Mouse (Mus musculus): Measurements from ENCODE around the gene Tmem19. TPM values are rescaled to one million over a fixed set of nuclear protein-coding genes. Genes with fewer than 3 reads are reported as not detected.

Gene Tmem19
- polyA plus RNA-seq, 1 experiment from 2014 or later = 35.8 TPM

DNA sequence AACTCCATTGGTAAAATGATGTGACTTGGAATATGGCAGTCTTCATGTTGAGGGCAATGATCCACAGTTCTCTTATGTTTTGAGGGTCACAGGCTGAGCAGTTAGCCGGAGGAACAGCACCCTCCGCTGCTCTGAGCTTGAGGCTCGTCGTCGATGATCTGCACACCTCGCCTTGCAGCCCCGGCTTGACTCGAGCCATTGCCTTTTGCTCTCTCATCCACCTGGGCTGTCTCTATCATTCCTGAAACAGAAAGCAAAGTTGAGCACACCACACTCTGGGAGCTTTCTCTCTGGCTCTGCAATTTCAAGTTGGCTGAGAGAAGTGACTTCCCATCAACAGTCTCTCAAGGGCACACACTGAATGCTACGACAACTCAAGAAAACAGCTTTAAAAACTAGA is 71.6 kb downstream of the Tmem19 start:
- Histone ChIP-seq H3K4me3 (no peak overlapping the region), H3K4me1 (replicated peaks) (no peaks in the 10 kb centered on the region), H3K9me3 (no peaks in the 10 kb centered on the region), H3K27me3 (ENCODE audit: insufficient read depth, poor library complexity, severe bottlenecking) (no peaks in the 10 kb centered on the region), H3K27ac (no peak overlapping the region), H3K36me3 (peaks cover 81% of the 10 kb centered on the region)
- no peak for DNase-seq (ENCODE audit: low spot score)
- WGBS = 95% methylated on average over 9 of the region's 9 CpGs

Other genes starting within 250 kb of the Tmem19 start
- 0.17 TPM in 1 of 2 replicates, not detected in the other for gene Tph2, start 177.5 kb downstream of the Tmem19 start, polyA plus RNA-seq (2016; fragmentation: Nextera tagmentation; extraction: Ambion mirVana)
- 39.0 and 50.0 TPM in 2 replicates for gene Tbc1d15, start 111.0 kb downstream of the Tmem19 start, polyA plus RNA-seq (2016; fragmentation: Nextera tagmentation; extraction: Ambion mirVana)
- 3.4 and 3.8 TPM in 2 replicates for gene Rab21, start 46.9 kb downstream of the Tmem19 start, polyA plus RNA-seq (2016; fragmentation: Nextera tagmentation; extraction: Ambion mirVana)
- gene Thap2, start 21.9 kb upstream of the Tmem19 start, polyA plus RNA-seq (2016; fragmentation: Nextera tagmentation; extraction: Ambion mirVana) = 23.5 and 25.8 TPM in 2 replicates
- 13.3 and 19.3 TPM in 2 replicates for gene Zfc3h1, start 22.5 kb upstream of the Tmem19 start, polyA plus RNA-seq (2016; fragmentation: Nextera tagmentation; extraction: Ambion mirVana)
- 0.27 and 0.56 TPM in 2 replicates for gene A930009A15Rik, start 207.5 kb upstream of the Tmem19 start, polyA plus RNA-seq (2016; fragmentation: Nextera tagmentation; extraction: Ambion mirVana)
- gene Lgr5, start 225.3 kb upstream of the Tmem19 start, polyA plus RNA-seq (2016; fragmentation: Nextera tagmentation; extraction: Ambion mirVana) = 4.0 and 4.8 TPM in 2 replicates

Data from hindbrain, embryonic 10.5 days (tissue).